Mouse (Mus musculus) cortical plate, adult 2 months (tissue): ENCODE data around the gene St6galnac6. TPM values are rescaled to one million over a fixed set of nuclear protein-coding genes. Genes with fewer than 3 reads are reported as not detected.

ENCODE experiments used
- H3K27ac ChIP-seq: fragments of 200-500 bp; 2 replicates; pipeline ENCODE4 v1.5.1; 2012; ENCODE audit warnings: low read length, control low read depth, inconsistent platforms; ENCODE audit not compliant: insufficient read depth
- H3K4me1 ChIP-seq: fragments of 200-500 bp; 2 replicates; pipeline ENCODE4 v1.6.1; 2011; ENCODE audit warnings: low read length; ENCODE audit not compliant: control insufficient read depth, insufficient read depth
- H3K4me3 ChIP-seq: fragments of 200-500 bp; 2 replicates; pipeline ENCODE4 v1.5.1; 2011; ENCODE audit warnings: mild to moderate bottlenecking, low read length, control low read depth; ENCODE audit not compliant: insufficient read depth
- CTCF ChIP-seq: fragments of 200-500 bp; IDR thresholded peaks from 2 replicates; pipeline ENCODE4 v1.5.1; 2011; ENCODE audit warnings: mild to moderate bottlenecking, control low read depth, low read length; ENCODE audit not compliant: insufficient read depth; ENCODE audit errors: extremely low read depth
- POLR2A ChIP-seq: fragments of 200-500 bp; IDR thresholded peaks from 2 replicates; pipeline ENCODE4 v1.6.1; 2011; ENCODE audit warnings: mild to moderate bottlenecking, low read length, control low read depth; ENCODE audit not compliant: insufficient read depth; ENCODE audit errors: extremely low read depth
- polyA plus RNA-seq: library from polyadenylated mRNA; depleted of rRNA; stranded (reverse); fragments of >200 nt; gene quantifications from 2 replicates; pipeline ENCODE4 v1.2.3, GENCODE M21; 2012

St6galnac6 gene
- polyA plus RNA-seq, 1 experiment = 101 TPM

GRCm38 (mm10) chr2:32582830-32583799 lies 16.4 kb upstream of the St6galnac6 start:
- TF ChIP-seq CTCF (peak; percentile 97), POLR2A (no peak)
- Histone ChIP-seq H3K27ac (no peak overlapping the region), H3K4me1 (0 out of 2 replicates have a peak, but pooled peaks cover 1% of the 10 kb centered on the region), H3K4me3 (0 out of 2 replicates have a peak overlapping the region, but pooled peaks have one; percentile 4)

- Histone ChIP-seq H3K4me3 (no peak overlapping the region), H3K4me1 (peaks cover 10% of the 10 kb centered on the region), H3K27ac (no peak overlapping the region)
- TF ChIP-seq CTCF (no peak), POLR2A (no peak)
Observed at GRCm38 (mm10) chr2:32585149-32585714, 14.3 kb upstream of the St6galnac6 start.

- Histone ChIP-seq H3K27ac (peak within 1 kb of the TSS; percentile 43), H3K4me3 (peak within 1 kb of the TSS; percentile 98), H3K4me1 (peaks cover 10% of the 10 kb centered on the region)
- TF ChIP-seq CTCF (0 out of 2 replicates have a peak, but pooled peaks have one; percentile 12), POLR2A (0 out of 2 replicates have a peak, but pooled peaks have one; percentile 55)
Observed at GRCm38 (mm10) chr2:32586871-32587351, 12.6 kb upstream of the St6galnac6 start, which contains the start of gene St6galnac4. St6galnac4 (plus strand) TSS chr2:32587095.

- no peak overlapping the region; the same call in 1 of the 2 replicates for H3K27ac ChIP-seq
- TF ChIP-seq POLR2A = no peak
- TF ChIP-seq CTCF = no peak
- H3K4me3 ChIP-seq = peak overlapping the region; percentile 98
- peaks cover 10% of the 10 kb centered on the region for H3K4me1 ChIP-seq
Observed at GRCm38 (mm10) chr2:32587731-32588321, 11.7 kb upstream of the St6galnac6 start.

GRCm38 (mm10) chr2:32589213-32589795 lies 10.2 kb upstream of the St6galnac6 start:
- H3K4me3 ChIP-seq = peak overlapping the region; percentile 98
- no peak overlapping the region for H3K27ac ChIP-seq
- peaks cover 10% of the 10 kb centered on the region for H3K4me1 ChIP-seq
- TF ChIP-seq POLR2A = no peak
- TF ChIP-seq CTCF = no peak

GRCm38 (mm10) chr2:32590224-32590623 lies 9.3 kb upstream of the St6galnac6 start:
- H3K4me1 ChIP-seq = peaks cover 10% of the 10 kb centered on the region
- no peak overlapping the region for H3K4me3 ChIP-seq
- TF ChIP-seq POLR2A = no peak
- TF ChIP-seq CTCF = no peak
- no peak overlapping the region for H3K27ac ChIP-seq

- Histone ChIP-seq H3K27ac (no peak overlapping the region), H3K4me3 (no peak overlapping the region), H3K4me1 (peaks cover 10% of the 10 kb centered on the region)
- TF ChIP-seq POLR2A (no peak), CTCF (no peak)
Observed at GRCm38 (mm10) chr2:32591249-32591648, 8.3 kb upstream of the St6galnac6 start.

- Histone ChIP-seq H3K4me1 (no peaks in the 10 kb centered on the region), H3K4me3 (no peak overlapping the region), H3K27ac (no peak overlapping the region)
- TF ChIP-seq CTCF (no peak), POLR2A (no peak)
Observed at GRCm38 (mm10) chr2:32596725-32597124, 2.8 kb upstream of the St6galnac6 start.

GRCm38 (mm10) chr2:32597248-32597647 lies 2.3 kb upstream of the St6galnac6 start:
- TF ChIP-seq CTCF = no peak
- no peak for TF ChIP-seq POLR2A
- no peak overlapping the region for H3K4me3 ChIP-seq
- H3K27ac ChIP-seq = no peak overlapping the region
- no peaks in the 10 kb centered on the region for H3K4me1 ChIP-seq
